Mouse (Mus musculus): Measurements from ENCODE around the gene Dennd2d. TPM values are rescaled to one million over a fixed set of nuclear protein-coding genes. Genes with fewer than 3 reads are reported as not detected.

Gene Dennd2d
- polyA plus RNA-seq, 1 experiment from 2014 or later = 1.5 TPM

- Histone ChIP-seq H3K27me3 (ENCODE audit: control insufficient read depth, insufficient read depth, low read depth, low read length) (no peaks in the 10 kb centered on the region), H3K9me3 (replicated peaks; ENCODE audit: control insufficient read depth, low read length, poor library complexity, severe bottlenecking) (no peaks in the 10 kb centered on the region), H3K27ac (ENCODE audit: low read length) (no peak overlapping the region), H3K4me1 (ENCODE audit: control insufficient read depth, insufficient read depth, low read length) (no peaks in the 10 kb centered on the region), H3K4me2 (ENCODE audit: low read length) (no peak overlapping the region), H3K36me3 (ENCODE audit: control insufficient read depth, insufficient read depth, low read length) (no peaks in the 10 kb centered on the region), H3K4me3 (ENCODE audit: low read depth, low read length) (no peak overlapping the region), H3K9ac (ENCODE audit: low read depth, low read length) (no peak overlapping the region)
- 87% methylated on average over 8 of the region's 8 CpGs for whole genome bisulfite sequencing
- ATAC-seq = no peak
Measured at GRCm38 (mm10) chr3:106493202-106493601, 11.0 kb downstream of the Dennd2d start.

GRCm38 (mm10) chr3:106493882-106494281, 11.7 kb downstream of the Dennd2d start:
- Histone ChIP-seq H3K36me3 (ENCODE audit: control insufficient read depth, insufficient read depth, low read length) (no peaks in the 10 kb centered on the region), H3K27me3 (ENCODE audit: control insufficient read depth, insufficient read depth, low read depth, low read length) (no peaks in the 10 kb centered on the region), H3K4me2 (ENCODE audit: low read length) (no peak overlapping the region), H3K4me3 (ENCODE audit: low read depth, low read length) (no peak overlapping the region), H3K4me1 (ENCODE audit: control insufficient read depth, insufficient read depth, low read length) (no peaks in the 10 kb centered on the region), H3K9me3 (replicated peaks; ENCODE audit: control insufficient read depth, low read length, poor library complexity, severe bottlenecking) (no peaks in the 10 kb centered on the region), H3K9ac (ENCODE audit: low read depth, low read length) (no peak overlapping the region), H3K27ac (ENCODE audit: low read length) (no peak overlapping the region)
- no peak for ATAC-seq
- whole genome bisulfite sequencing = 87% methylated on average over 3 of the region's 3 CpGs

GRCm38 (mm10) chr3:106494417-106494950, 12.3 kb downstream of the Dennd2d start:
- Histone ChIP-seq H3K4me2 (ENCODE audit: low read length) (no peak overlapping the region), H3K36me3 (ENCODE audit: control insufficient read depth, insufficient read depth, low read length) (no peaks in the 10 kb centered on the region), H3K27me3 (ENCODE audit: control insufficient read depth, insufficient read depth, low read depth, low read length) (no peaks in the 10 kb centered on the region), H3K27ac (ENCODE audit: low read length) (no peak overlapping the region), H3K9ac (ENCODE audit: low read depth, low read length) (no peak overlapping the region), H3K4me3 (ENCODE audit: low read depth, low read length) (no peak overlapping the region), H3K9me3 (replicated peaks; ENCODE audit: control insufficient read depth, low read length, poor library complexity, severe bottlenecking) (no peaks in the 10 kb centered on the region), H3K4me1 (ENCODE audit: control insufficient read depth, insufficient read depth, low read length) (no peaks in the 10 kb centered on the region)
- no peak for ATAC-seq
- 86% methylated on average over 1 of the region's 1 CpGs for WGBS

GRCm38 (mm10) chr3:106495346-106496044, 13.3 kb downstream of the Dennd2d start:
- no peak for ATAC-seq
- WGBS = 100% methylated on average over 1 of the region's 1 CpGs
- H3K9me3 ChIP-seq (replicated peaks; ENCODE audit: control insufficient read depth, low read length, poor library complexity, severe bottlenecking) = no peaks in the 10 kb centered on the region
- no peaks in the 10 kb centered on the region for H3K4me1 ChIP-seq (ENCODE audit: control insufficient read depth, insufficient read depth, low read length)
- no peak overlapping the region for H3K4me2 ChIP-seq (ENCODE audit: low read length)
- H3K4me3 ChIP-seq (ENCODE audit: low read depth, low read length) = no peak overlapping the region
- no peaks in the 10 kb centered on the region for H3K36me3 ChIP-seq (ENCODE audit: control insufficient read depth, insufficient read depth, low read length)
- H3K27ac ChIP-seq (ENCODE audit: low read length) = no peak overlapping the region
- no peak overlapping the region for H3K9ac ChIP-seq (ENCODE audit: low read depth, low read length)
- H3K27me3 ChIP-seq (ENCODE audit: control insufficient read depth, insufficient read depth, low read depth, low read length) = no peaks in the 10 kb centered on the region

DNA sequence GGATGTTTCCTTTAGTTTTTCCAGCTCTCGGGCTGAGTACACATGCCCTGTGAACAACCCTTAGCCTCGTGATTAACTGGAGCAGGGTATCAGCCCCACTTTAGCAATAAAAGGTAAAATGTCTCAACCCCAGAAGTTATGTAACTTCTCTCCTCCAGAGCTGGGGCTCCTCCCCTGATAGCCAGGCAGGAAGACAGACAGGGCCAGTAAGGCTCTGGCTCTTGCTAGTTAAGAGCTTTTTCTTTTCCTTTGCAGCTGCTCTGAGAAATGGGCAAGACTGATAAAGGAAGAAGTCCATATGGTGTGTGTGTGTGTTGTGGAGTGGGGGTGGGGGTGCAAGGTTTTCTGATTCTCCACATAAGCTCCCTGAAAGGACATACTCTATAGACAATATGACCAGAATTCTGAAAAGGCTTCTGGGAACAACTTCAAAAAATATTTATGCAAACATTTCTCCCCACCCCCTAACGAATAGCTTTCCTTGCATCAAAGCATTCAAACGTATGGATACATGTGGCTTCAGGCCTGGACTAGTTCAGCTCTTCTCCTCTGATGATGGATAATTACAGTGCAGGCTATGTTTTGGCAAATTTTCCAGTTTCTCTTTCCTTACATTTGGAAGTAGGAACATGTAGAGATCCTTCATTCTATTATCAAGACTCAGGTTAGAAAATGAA, 14.0 kb downstream of the Dennd2d start:
- 81% methylated on average over 4 of the region's 4 CpGs for WGBS
- Histone ChIP-seq H3K4me1 (ENCODE audit: control insufficient read depth, insufficient read depth, low read length) (no peaks in the 10 kb centered on the region), H3K4me2 (ENCODE audit: low read length) (no peak overlapping the region)

GRCm38 (mm10) chr3:106496996-106497395, 14.8 kb downstream of the Dennd2d start:
- WGBS = 80% methylated on average over 3 of the region's 3 CpGs
- Histone ChIP-seq H3K9ac (ENCODE audit: low read depth, low read length) (no peak overlapping the region), H3K4me1 (ENCODE audit: control insufficient read depth, insufficient read depth, low read length) (no peaks in the 10 kb centered on the region), H3K9me3 (replicated peaks; ENCODE audit: control insufficient read depth, low read length, poor library complexity, severe bottlenecking) (no peaks in the 10 kb centered on the region), H3K27ac (ENCODE audit: low read length) (no peak overlapping the region), H3K4me3 (ENCODE audit: low read depth, low read length) (no peak overlapping the region), H3K27me3 (ENCODE audit: control insufficient read depth, insufficient read depth, low read depth, low read length) (no peaks in the 10 kb centered on the region), H3K36me3 (ENCODE audit: control insufficient read depth, insufficient read depth, low read length) (no peaks in the 10 kb centered on the region), H3K4me2 (ENCODE audit: low read length) (no peak overlapping the region)
- no peak for ATAC-seq

More for the DNA sequence above, 14.0 kb downstream of the Dennd2d start:
- Histone ChIP-seq H3K4me3 (ENCODE audit: low read depth, low read length) (no peak overlapping the region), H3K9me3 (replicated peaks; ENCODE audit: control insufficient read depth, low read length, poor library complexity, severe bottlenecking) (no peaks in the 10 kb centered on the region), H3K27ac (ENCODE audit: low read length) (no peak overlapping the region), H3K9ac (ENCODE audit: low read depth, low read length) (no peak overlapping the region), H3K27me3 (ENCODE audit: control insufficient read depth, insufficient read depth, low read depth, low read length) (no peaks in the 10 kb centered on the region), H3K36me3 (ENCODE audit: control insufficient read depth, insufficient read depth, low read length) (no peaks in the 10 kb centered on the region)
- no peak for ATAC-seq

GRCm38 (mm10) chr3:106500510-106500909, 18.3 kb downstream of the Dennd2d start:
- no peak for ATAC-seq
- 93% methylated on average over 2 of the region's 2 CpGs for WGBS
- Histone ChIP-seq H3K4me3 (ENCODE audit: low read depth, low read length) (no peak overlapping the region), H3K9ac (ENCODE audit: low read depth, low read length) (no peak overlapping the region), H3K27me3 (ENCODE audit: control insufficient read depth, insufficient read depth, low read depth, low read length) (no peaks in the 10 kb centered on the region), H3K9me3 (replicated peaks; ENCODE audit: control insufficient read depth, low read length, poor library complexity, severe bottlenecking) (no peaks in the 10 kb centered on the region), H3K4me2 (ENCODE audit: low read length) (no peak overlapping the region), H3K4me1 (ENCODE audit: control insufficient read depth, insufficient read depth, low read length) (no peaks in the 10 kb centered on the region), H3K27ac (ENCODE audit: low read length) (no peak overlapping the region), H3K36me3 (ENCODE audit: control insufficient read depth, insufficient read depth, low read length) (peaks cover 3% of the 10 kb centered on the region; the same call in 1 of the 2 replicates)

- H3K36me3 ChIP-seq (ENCODE audit: control insufficient read depth, insufficient read depth, low read length) = peaks cover 5% of the 10 kb centered on the region; the same call in 1 of the 2 replicates
- WGBS = 94% methylated on average over 2 of the region's 2 CpGs
- no peak for ATAC-seq
Measured at GRCm38 (mm10) chr3:106502892-106503291, 20.7 kb downstream of the Dennd2d start.

GRCm38 (mm10) chr3:106510669-106511068, 28.5 kb downstream of the Dennd2d start:
- no peak for ATAC-seq
- no peaks in the 10 kb centered on the region for H3K27me3 ChIP-seq (ENCODE audit: control insufficient read depth, insufficient read depth, low read depth, low read length)
- no peaks in the 10 kb centered on the region for H3K9me3 ChIP-seq (replicated peaks; ENCODE audit: control insufficient read depth, low read length, poor library complexity, severe bottlenecking)
- no peaks in the 10 kb centered on the region for H3K4me1 ChIP-seq (ENCODE audit: control insufficient read depth, insufficient read depth, low read length)
- H3K4me3 ChIP-seq (ENCODE audit: low read depth, low read length) = no peak overlapping the region
- H3K36me3 ChIP-seq (ENCODE audit: control insufficient read depth, insufficient read depth, low read length) = 0 out of 2 replicates have a peak, but pooled peaks cover 2% of the 10 kb centered on the region
- 89% methylated on average over 1 of the region's 1 CpGs for WGBS
- H3K4me2 ChIP-seq (ENCODE audit: low read length) = no peak overlapping the region
- no peak overlapping the region for H3K9ac ChIP-seq (ENCODE audit: low read depth, low read length)
- no peak overlapping the region for H3K27ac ChIP-seq (ENCODE audit: low read length)

More at GRCm38 (mm10) chr3:106502892-106503291, 20.7 kb downstream of the Dennd2d start:
- Histone ChIP-seq H3K27me3 (ENCODE audit: control insufficient read depth, insufficient read depth, low read depth, low read length) (no peaks in the 10 kb centered on the region), H3K4me2 (ENCODE audit: low read length) (no peak overlapping the region), H3K27ac (ENCODE audit: low read length) (no peak overlapping the region), H3K9me3 (replicated peaks; ENCODE audit: control insufficient read depth, low read length, poor library complexity, severe bottlenecking) (no peaks in the 10 kb centered on the region), H3K4me1 (ENCODE audit: control insufficient read depth, insufficient read depth, low read length) (no peaks in the 10 kb centered on the region), H3K9ac (ENCODE audit: low read depth, low read length) (no peak overlapping the region), H3K4me3 (ENCODE audit: low read depth, low read length) (no peak overlapping the region)

All from midbrain, embryonic 16.5 days (tissue).